Mouse (Mus musculus): ENCODE data around the gene Hist1h2bg.
"Not testable (repeated sequence)": the region's sequence is repeated elsewhere in the genome, so short reads cannot be mapped to it uniquely, and the experiment has no call there.

The Hist1h2bg gene

GRCm38 (mm10) chr13:23584331-23584730 is 13.1 kb downstream of the Hist1h2bg start:
- DNase-seq, result no peak

- DNase-seq, result peak; percentile 70
Observed at GRCm38 (mm10) chr13:23585029-23585441, 13.8 kb downstream of the Hist1h2bg start.

- peak; percentile 85 for DNase-seq
Observed at GRCm38 (mm10) chr13:23585442-23586098, 14.4 kb downstream of the Hist1h2bg start.

GRCm38 (mm10) chr13:23586099-23586939 is 15.1 kb downstream of the Hist1h2bg start:
- DNase-seq, result peak; percentile 34

GRCm38 (mm10) chr13:23586940-23587225 is 15.7 kb downstream of the Hist1h2bg start:
- no peak for DNase-seq

GRCm38 (mm10) chr13:23591206-23591605 is 20.0 kb downstream of the Hist1h2bg start:
- no peak for DNase-seq

GRCm38 (mm10) chr13:23591886-23592285 is 20.7 kb downstream of the Hist1h2bg start:
- not testable (repeated sequence) for DNase-seq

- DNase-seq, result no peak
Observed at GRCm38 (mm10) chr13:23592614-23593013, 21.4 kb downstream of the Hist1h2bg start.

GRCm38 (mm10) chr13:23593051-23593770 is 22.0 kb downstream of the Hist1h2bg start:
- peak; percentile 37 for DNase-seq

GRCm38 (mm10) chr13:23595185-23595584 is 24.0 kb downstream of the Hist1h2bg start:
- no peak for DNase-seq

- DNase-seq, result no peak
Observed at GRCm38 (mm10) chr13:23595622-23596372, 24.6 kb downstream of the Hist1h2bg start.

- peak; percentile 74 for DNase-seq
Observed at GRCm38 (mm10) chr13:23597957-23598356, 26.8 kb downstream of the Hist1h2bg start.

- DNase-seq, result no peak
Observed at GRCm38 (mm10) chr13:23603182-23603699, 32.0 kb downstream of the Hist1h2bg start.

- no peak for DNase-seq
Observed at GRCm38 (mm10) chr13:23604452-23604851, 33.3 kb downstream of the Hist1h2bg start.

GRCm38 (mm10) chr13:23605052-23605451 is 33.9 kb downstream of the Hist1h2bg start:
- DNase-seq, result no peak

GRCm38 (mm10) chr13:23609209-23609608 is 38.0 kb downstream of the Hist1h2bg start:
- DNase-seq, result no peak

GRCm38 (mm10) chr13:23609844-23610243 is 38.6 kb downstream of the Hist1h2bg start:
- no peak for DNase-seq

- DNase-seq, result no peak
Observed at GRCm38 (mm10) chr13:23610393-23610792, 39.2 kb downstream of the Hist1h2bg start.

- no peak for DNase-seq
Observed at GRCm38 (mm10) chr13:23611638-23612037, 40.4 kb downstream of the Hist1h2bg start.

- peak; percentile 7 for DNase-seq
Observed at GRCm38 (mm10) chr13:23620056-23620732, 49.0 kb downstream of the Hist1h2bg start.

GRCm38 (mm10) chr13:23620733-23621531 is 49.7 kb downstream of the Hist1h2bg start, which contains the start of gene Hist1h2be:
Gene Hist1h2be (minus strand): TSS chr13:23621124.
- DNase-seq, result peak; percentile 88
